ENCODE assay signal across 16 mouse cellular contexts in genomic region chr19:55623605-55624004, GRCm38 (mm10).
"Had no signal": no experiment of that assay in that cellular context is flagged by ENCODE, and none has a peak within 500 bp of the region (broad histone marks: within the 10 kb centered on the region; RNA-seq: fewer than 3 reads in every experiment).

No protein-coding gene starts in this region.

- H3K36me3 ChIP-seq: midbrain, embryonic 10.5 days; midbrain, embryonic 12.5 days; neural tube, embryonic 13.5 days; neural tube, embryonic 15.5 days; stomach, embryonic 15.5 days had no signal

- H3K9me3 ChIP-seq: midbrain, embryonic 10.5 days; midbrain, embryonic 12.5 days; neural tube, embryonic 13.5 days; neural tube, embryonic 15.5 days; stomach, embryonic 15.5 days had no signal

- H3K9ac ChIP-seq: lung, embryonic 14.5 days; midbrain, embryonic 12.5 days; neural tube, embryonic 13.5 days; neural tube, embryonic 15.5 days; stomach, embryonic 15.5 days had no signal

- H3K27me3 ChIP-seq: stomach, embryonic 15.5 days had no signal

- H3K4me2 ChIP-seq: lung, embryonic 14.5 days; midbrain, embryonic 12.5 days; neural tube, embryonic 13.5 days; neural tube, embryonic 15.5 days; stomach, embryonic 15.5 days had no signal

- H3K27ac ChIP-seq: midbrain, embryonic 10.5 days; midbrain, embryonic 12.5 days; neural tube, embryonic 13.5 days; neural tube, embryonic 15.5 days; stomach, embryonic 15.5 days; stomach, postnatal 0 days had no signal

- DNase-seq: lung, adult 18-20 months; lung, embryonic 14.5 days; lung, postnatal 10 days; lung, postnatal 4 days; midbrain, embryonic 14.5 days; right cerebral cortex, postnatal 14 days; thymus, adult 2 months; thymus, postnatal 25 days; thymus, postnatal 4 days had no signal

- H3K4me3 ChIP-seq: midbrain, embryonic 10.5 days; midbrain, embryonic 12.5 days; myocyte; neural tube, embryonic 13.5 days; neural tube, embryonic 15.5 days; stomach, embryonic 15.5 days had no signal
